Mouse (Mus musculus) E14TG2a.4 (cell line): ENCODE results near the gene Ctla4.

Experiments used
- H3K27me3 ChIP-seq: 2 replicates; pipeline ENCODE4 v1.6.1; 2014; ENCODE audit warnings: low read length, control low read depth; ENCODE audit not compliant: insufficient read depth
- H3K36me3 ChIP-seq: 2 replicates; pipeline ENCODE4 v1.6.1; 2014; ENCODE audit warnings: low read length, control low read depth; ENCODE audit not compliant: insufficient read depth
- H3K4me1 ChIP-seq: replicated peaks from 2 replicates; pipeline ENCODE4 v1.6.1; 2014; ENCODE audit warnings: low read depth, low read length, control low read depth
- H3K4me3 ChIP-seq: replicated peaks from 2 replicates; pipeline ENCODE4 v1.5.1; 2014; ENCODE audit warnings: mild to moderate bottlenecking, low read length
- H3K9me3 ChIP-seq: 2 replicates; pipeline ENCODE4 v1.6.1; 2014; ENCODE audit warnings: low read length, control low read depth
- CTCF ChIP-seq: conservative IDR thresholded peaks from 2 replicates; pipeline ENCODE4 v1.5.1; 2014; ENCODE audit warnings: low read length
- NANOG ChIP-seq: IDR thresholded peaks from 2 replicates; pipeline ENCODE4 v1.6.1; 2014; ENCODE audit warnings: borderline replicate concordance, low read length, mixed read lengths
- POU5F1 ChIP-seq: IDR thresholded peaks from 2 replicates; pipeline ENCODE4 v1.6.1; 2014; ENCODE audit warnings: low read length, borderline replicate concordance

Gene Ctla4

DNA sequence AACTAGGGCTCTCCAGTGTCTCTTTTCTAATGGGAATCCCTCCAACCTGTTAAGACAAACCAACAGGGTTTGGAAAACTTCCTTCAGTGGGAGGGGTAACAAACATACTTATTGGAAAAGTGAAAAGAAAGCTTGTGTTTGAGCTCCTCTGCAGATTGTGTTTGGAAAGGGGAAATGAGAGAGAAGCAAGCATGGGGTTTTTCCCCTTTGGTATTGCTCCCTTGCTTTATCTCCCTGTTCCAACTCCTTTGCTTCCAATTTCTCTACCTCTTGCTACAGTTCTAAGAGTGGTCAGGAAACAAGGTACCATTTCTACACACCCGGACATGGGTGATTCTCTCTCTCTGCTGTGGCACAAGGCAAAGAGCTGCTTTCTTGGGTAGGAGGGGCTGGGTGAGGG, 53.8 kb downstream of the Ctla4 start:
- H3K27me3 ChIP-seq: no peaks in the 10 kb centered on the region
- H3K36me3 ChIP-seq: no peaks in the 10 kb centered on the region
- H3K4me1 ChIP-seq: no peaks in the 10 kb centered on the region
- no peaks in the 10 kb centered on the region for H3K9me3 ChIP-seq
- no peak for TF ChIP-seq CTCF
- TF ChIP-seq NANOG: no peak
- TF ChIP-seq POU5F1: no peak
- H3K4me3 ChIP-seq: no peak overlapping the region

DNA sequence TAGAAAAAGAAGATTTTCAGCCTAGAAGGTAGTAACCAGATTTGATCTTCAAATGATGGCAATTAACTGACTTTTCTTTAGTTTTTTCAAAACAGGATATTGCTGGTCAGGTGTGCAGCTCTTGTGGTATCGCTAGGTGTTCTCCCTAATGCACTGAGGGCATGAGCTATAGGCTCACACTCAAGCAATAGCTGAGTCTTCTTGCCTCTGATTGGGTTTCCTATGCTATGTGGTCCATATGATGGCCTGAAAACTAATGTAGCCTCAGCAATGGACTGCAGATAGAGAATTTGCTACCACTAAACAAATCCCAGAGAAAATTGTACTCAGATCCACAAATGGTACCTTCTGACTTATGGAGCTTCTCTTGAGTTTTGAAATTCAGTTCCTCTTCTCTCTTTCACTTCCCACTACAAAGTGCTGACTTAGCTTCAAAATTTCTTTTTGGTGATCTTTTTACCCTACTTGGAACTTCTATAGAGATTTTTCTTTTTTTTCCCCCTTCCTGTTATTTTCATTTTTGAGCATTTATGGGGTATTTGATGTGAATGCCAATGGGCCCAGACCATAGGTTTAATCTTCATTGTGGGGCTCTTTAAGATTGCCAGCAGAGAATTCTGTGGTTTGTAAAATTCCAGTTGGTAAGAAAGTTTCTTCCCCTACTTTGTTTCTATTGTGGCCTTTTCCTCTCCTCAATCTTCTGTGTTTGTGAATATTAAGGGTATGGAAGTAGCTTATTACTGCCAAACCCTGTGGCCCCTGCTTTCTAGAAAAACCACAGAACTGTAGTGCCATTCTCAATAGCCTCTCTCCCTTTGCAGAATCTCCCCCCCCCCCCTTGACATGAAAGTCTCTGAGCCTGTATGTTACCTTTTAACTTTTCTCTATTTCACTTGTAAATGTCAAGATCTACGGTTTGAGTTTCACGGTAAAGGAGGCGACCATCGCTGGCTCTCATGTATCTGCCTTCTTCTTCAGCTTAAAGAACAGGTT, 54.6 kb downstream of the Ctla4 start:
- TF ChIP-seq POU5F1 (no peak), CTCF (no peak), NANOG (no peak)
- Histone ChIP-seq H3K4me1 (no peaks in the 10 kb centered on the region), H3K36me3 (no peaks in the 10 kb centered on the region), H3K27me3 (no peaks in the 10 kb centered on the region), H3K9me3 (no peaks in the 10 kb centered on the region), H3K4me3 (no peak overlapping the region)

DNA sequence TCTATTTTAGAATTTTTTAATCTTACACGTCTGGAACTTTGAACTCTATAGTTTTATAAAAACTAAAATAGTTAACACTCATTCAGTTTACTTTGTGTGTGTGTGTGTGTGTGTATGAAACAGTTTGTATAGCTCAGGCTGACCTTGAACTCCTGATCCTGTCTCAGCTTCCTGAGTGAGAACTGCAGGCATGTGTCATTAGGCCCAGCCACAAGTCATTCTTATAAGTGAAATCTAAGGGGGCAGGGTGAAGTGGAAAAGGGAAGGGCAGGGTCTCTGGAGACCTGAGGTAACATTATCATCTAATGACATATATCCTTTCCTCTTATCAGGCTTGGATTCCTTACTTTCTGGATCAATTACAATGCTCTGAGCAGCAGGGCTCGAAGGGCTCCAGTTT, 56.1 kb downstream of the Ctla4 start:
- no peak for TF ChIP-seq POU5F1
- TF ChIP-seq NANOG: no peak
- no peak for TF ChIP-seq CTCF
- H3K4me3 ChIP-seq: no peak overlapping the region
- H3K36me3 ChIP-seq: no peaks in the 10 kb centered on the region
- no peaks in the 10 kb centered on the region for H3K27me3 ChIP-seq
- H3K9me3 ChIP-seq: no peaks in the 10 kb centered on the region
- H3K4me1 ChIP-seq: no peaks in the 10 kb centered on the region

DNA sequence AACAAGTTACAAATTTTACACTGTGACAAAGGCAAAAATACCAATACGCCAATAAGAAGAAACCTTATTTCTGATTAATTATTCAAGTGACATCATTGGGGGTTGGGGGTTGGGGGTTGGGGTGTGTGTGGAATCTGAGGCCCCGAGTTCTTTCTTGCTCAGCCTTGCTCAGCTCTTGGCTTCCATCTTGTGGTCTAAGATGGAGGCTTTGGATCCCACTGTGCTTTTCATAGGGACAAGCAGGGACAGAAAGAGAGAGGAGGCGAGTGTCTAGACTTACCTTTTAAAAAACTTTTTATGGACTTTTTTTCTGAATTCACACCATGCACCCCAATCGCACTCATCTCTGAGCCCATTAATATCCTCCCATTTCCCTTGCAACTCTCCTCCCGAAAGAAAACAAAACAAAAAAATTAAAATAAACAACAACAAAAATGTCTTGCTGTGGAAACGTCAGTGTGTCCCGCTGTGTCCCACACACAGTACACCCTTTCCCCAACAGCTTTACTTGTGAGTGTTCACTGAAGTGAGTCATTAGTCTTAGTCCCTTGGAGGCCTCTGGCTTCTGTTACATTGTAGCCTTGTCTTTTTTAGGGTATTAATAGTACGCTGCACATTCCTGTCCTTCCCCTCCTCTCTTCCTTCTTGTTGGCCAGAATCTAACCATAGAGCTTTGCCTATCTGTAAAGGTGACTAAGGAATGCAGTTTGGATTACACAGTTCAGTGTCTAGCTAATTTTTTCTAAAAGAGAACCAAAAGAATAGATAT, 59.0 kb downstream of the Ctla4 start:
- Histone ChIP-seq H3K36me3 (no peaks in the 10 kb centered on the region), H3K4me3 (no peak overlapping the region), H3K9me3 (no peaks in the 10 kb centered on the region), H3K4me1 (no peaks in the 10 kb centered on the region), H3K27me3 (no peaks in the 10 kb centered on the region)
- no peak for TF ChIP-seq NANOG
- TF ChIP-seq CTCF: no peak
- no peak for TF ChIP-seq POU5F1

DNA sequence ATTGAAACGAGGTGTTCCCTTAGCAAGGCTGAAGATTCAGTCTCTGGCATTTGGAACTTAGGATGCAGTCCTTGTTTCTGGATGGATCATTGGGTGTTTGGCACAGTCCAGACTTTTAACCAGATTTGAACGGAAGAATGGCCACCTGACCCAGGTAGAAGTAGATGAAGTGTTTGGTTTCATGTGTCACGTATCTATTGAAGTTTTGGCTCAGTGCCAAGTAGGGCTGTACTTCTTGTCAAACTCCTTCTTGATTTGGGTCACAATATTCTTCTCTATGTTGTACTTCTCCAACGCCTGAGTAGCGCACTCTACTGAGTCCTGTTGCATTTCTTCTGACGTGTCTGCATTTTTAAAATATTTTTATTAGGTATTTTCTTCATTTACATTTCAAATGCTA, 61.3 kb downstream of the Ctla4 start:
- Histone ChIP-seq H3K4me3 (no peak overlapping the region), H3K27me3 (no peaks in the 10 kb centered on the region), H3K4me1 (no peaks in the 10 kb centered on the region), H3K36me3 (no peaks in the 10 kb centered on the region), H3K9me3 (no peaks in the 10 kb centered on the region)
- TF ChIP-seq NANOG (no peak), POU5F1 (no peak), CTCF (no peak)

DNA sequence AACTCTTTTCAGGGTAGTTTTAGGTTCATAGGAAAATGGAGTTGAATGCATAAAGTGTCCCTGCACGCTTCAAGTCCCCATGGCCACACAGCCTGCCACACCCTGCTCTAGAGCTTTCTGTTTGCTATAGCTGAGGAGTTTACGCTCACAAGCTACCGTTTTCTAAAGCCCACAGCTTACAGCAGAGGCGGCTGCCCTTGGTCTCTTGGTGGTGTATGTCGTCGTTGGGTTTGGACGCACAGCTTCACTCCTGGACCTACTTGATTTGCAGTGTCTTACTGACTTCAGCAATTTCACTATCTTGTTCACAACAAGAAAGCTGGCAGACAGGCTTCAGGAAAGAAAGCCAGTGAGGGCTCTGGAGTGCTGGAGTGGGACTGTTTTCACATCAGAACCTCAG, 66.2 kb downstream of the Ctla4 start:
- Histone ChIP-seq H3K4me1 (no peaks in the 10 kb centered on the region), H3K4me3 (no peak overlapping the region), H3K36me3 (no peaks in the 10 kb centered on the region), H3K27me3 (no peaks in the 10 kb centered on the region), H3K9me3 (no peaks in the 10 kb centered on the region)
- TF ChIP-seq NANOG: no peak
- TF ChIP-seq POU5F1: no peak
- TF ChIP-seq CTCF: no peak

DNA sequence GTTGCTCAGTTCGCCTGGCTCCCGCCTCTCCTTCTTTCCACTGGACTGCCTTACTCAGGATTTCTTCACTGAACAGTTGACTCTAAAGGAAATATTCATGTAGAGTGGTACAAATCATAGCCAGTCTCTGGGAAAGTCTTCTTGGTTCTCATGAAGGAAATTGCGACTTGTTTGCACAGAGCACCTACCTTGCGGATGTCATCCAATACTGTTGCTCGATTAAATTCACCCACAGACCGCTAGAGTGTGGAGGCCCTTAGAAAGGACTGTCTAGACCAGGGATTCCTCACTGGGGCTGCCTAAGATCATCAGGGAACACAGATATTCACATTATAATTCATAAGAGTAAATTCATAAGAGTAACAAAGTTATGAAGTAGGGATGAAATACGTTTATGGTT, 66.9 kb downstream of the Ctla4 start:
- Histone ChIP-seq H3K27me3 (no peaks in the 10 kb centered on the region), H3K4me1 (no peaks in the 10 kb centered on the region), H3K9me3 (no peaks in the 10 kb centered on the region), H3K36me3 (no peaks in the 10 kb centered on the region), H3K4me3 (no peak overlapping the region)
- TF ChIP-seq NANOG (no peak), CTCF (no peak), POU5F1 (no peak)

DNA sequence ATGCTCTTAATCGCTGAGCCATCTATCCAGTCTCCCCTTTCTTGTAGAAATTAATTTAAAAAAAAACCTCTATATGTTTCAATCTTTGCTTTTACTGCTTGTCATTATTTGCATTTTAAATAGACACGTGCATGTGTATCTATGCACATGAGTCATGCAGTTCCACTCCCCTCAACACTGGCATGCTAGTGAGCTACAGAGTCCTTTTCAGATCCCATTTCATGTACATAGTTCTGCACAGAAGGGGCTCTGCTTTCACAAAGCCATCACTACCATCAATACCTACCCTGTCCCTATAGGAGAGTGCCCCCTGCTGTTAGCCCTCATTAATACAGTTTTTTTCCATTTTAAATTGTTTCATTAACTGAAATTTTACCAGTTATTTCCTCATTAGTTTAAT, 68.0 kb downstream of the Ctla4 start:
- Histone ChIP-seq H3K4me1 (no peaks in the 10 kb centered on the region), H3K4me3 (no peak overlapping the region), H3K36me3 (no peaks in the 10 kb centered on the region), H3K9me3 (peaks cover 6% of the 10 kb centered on the region), H3K27me3 (no peaks in the 10 kb centered on the region)
- TF ChIP-seq POU5F1 (no peak), CTCF (peak; percentile 64), NANOG (no peak)
